Mouse (Mus musculus) brain, embryonic 14.5 days (tissue): ENCODE measurements around the gene Ift74.

Experiments used
- CTCF ChIP-seq: fragments of 200-500 bp; IDR thresholded peaks from 2 replicates; pipeline ENCODE4 v1.5.1; 2012; ENCODE audit warnings: inconsistent platforms, mild to moderate bottlenecking, moderate library complexity, borderline replicate concordance; ENCODE audit not compliant: insufficient read depth, insufficient read length; ENCODE audit errors: extremely low read depth
- POLR2A ChIP-seq: fragments of 200-500 bp; IDR thresholded peaks from 2 replicates; pipeline ENCODE4 v1.6.1; 2012; ENCODE audit warnings: mild to moderate bottlenecking, inconsistent platforms, borderline replicate concordance; ENCODE audit not compliant: poor library complexity, insufficient read depth, insufficient read length, severe bottlenecking; ENCODE audit errors: extremely low read depth

GRCm38 (mm10) chr4:94681181-94681580 is 66.9 kb downstream of the Ift74 start:
- TF ChIP-seq CTCF (no peak), POLR2A (no peak)
